Mouse (Mus musculus): ENCODE results near the gene Cysltr2. TPM values are rescaled to one million over a fixed set of nuclear protein-coding genes. Genes with fewer than 3 reads are reported as not detected.

Cysltr2 gene
- polyA plus RNA-seq, 1 experiment from 2014 or later, result not detected

GRCm38 (mm10) chr14:73057764-73058163 lies 8.8 kb upstream of the Cysltr2 start:
- 66% methylated on average over 10 of the region's 10 CpGs for WGBS
- H3K4me2 ChIP-seq (replicated peaks), result no peak overlapping the region
- no peak overlapping the region for H3K27ac ChIP-seq
- H3K9me3 ChIP-seq (ENCODE audit: control insufficient read depth, low read length), result no peaks in the 10 kb centered on the region
- H3K4me1 ChIP-seq (replicated peaks; ENCODE audit: control insufficient read depth, insufficient read depth, low read length), result no peaks in the 10 kb centered on the region
- no peaks in the 10 kb centered on the region for H3K27me3 ChIP-seq (ENCODE audit: control insufficient read depth, insufficient read depth, low read length)
- H3K36me3 ChIP-seq (replicated peaks; ENCODE audit: control insufficient read depth, insufficient read depth), result no peaks in the 10 kb centered on the region
- no peak for ATAC-seq (ENCODE audit: low FRiP score)
- H3K9ac ChIP-seq, result no peak overlapping the region
- H3K4me3 ChIP-seq (replicated peaks; ENCODE audit: low read length), result no peak overlapping the region
- no peak for DNase-seq (ENCODE audit: low spot score)

DNA sequence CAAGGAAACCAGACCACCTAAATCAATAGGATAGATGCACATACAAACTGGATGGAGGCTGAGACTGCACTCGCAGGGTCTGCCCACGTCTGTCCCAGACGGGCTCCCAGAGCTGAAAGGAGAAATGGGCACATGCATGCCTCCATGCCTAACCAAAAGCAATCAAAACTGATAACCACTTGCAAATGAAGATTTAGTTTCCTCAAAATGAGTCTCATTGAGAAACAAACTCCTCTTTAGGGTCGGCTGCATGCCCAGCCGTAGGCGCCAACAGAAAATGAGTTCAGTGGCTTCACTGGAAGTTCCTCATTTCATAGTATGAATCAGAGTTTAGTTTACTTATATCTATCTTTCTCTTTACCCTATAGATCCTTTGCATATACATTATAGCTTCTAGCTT lies 7.9 kb upstream of the Cysltr2 start:
- WGBS, result 94% methylated on average over 6 of the region's 6 CpGs
- no peak for DNase-seq (ENCODE audit: low spot score)

DNA sequence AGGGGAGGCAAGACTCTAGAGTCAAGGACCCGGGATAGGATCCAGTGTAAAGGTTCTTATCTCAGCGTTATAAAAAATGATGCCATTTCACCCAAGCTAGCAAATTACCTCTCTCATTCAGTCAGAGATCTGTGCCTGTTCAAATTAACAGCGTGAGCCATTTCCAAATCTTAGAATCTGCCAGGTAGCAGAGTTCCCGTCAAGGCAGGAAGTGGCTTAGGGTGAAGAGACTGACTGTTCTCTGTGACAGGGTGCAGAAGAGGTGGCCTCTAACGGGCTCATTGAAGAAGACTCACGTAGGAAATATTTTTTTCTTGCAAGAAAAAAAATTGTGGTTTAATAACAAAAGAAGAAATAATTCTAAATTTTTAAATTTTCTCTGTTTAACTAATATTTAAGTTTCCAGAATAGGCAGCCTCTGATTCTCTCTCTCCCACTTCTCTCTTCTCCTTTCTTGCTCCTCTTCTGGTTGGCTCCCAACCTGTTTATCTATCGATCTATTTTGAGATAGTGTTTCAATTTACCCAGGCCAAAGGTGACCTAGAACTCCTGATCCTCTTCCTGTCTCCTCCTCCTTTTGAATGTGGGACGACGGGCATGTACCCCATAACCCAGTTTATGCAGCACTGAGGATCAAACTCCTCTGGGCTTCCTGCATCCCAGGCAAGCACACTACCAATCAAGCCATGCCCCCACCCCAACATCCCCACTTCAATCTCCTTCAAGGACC lies 3.5 kb downstream of the Cysltr2 start:
- 85% methylated on average over 9 of the region's 9 CpGs for WGBS
- H3K4me2 ChIP-seq (replicated peaks), result no peak overlapping the region
- DNase-seq (ENCODE audit: low spot score), result no peak
- H3K36me3 ChIP-seq (replicated peaks; ENCODE audit: control insufficient read depth, insufficient read depth), result no peaks in the 10 kb centered on the region
- no peak overlapping the region for H3K4me3 ChIP-seq (replicated peaks; ENCODE audit: low read length)
- H3K27ac ChIP-seq, result no peak overlapping the region
- no peaks in the 10 kb centered on the region for H3K4me1 ChIP-seq (replicated peaks; ENCODE audit: control insufficient read depth, insufficient read depth, low read length)
- H3K9me3 ChIP-seq (ENCODE audit: control insufficient read depth, low read length), result no peaks in the 10 kb centered on the region
- no peaks in the 10 kb centered on the region for H3K27me3 ChIP-seq (ENCODE audit: control insufficient read depth, insufficient read depth, low read length)
- no peak overlapping the region for H3K9ac ChIP-seq
- no peak for ATAC-seq (ENCODE audit: low FRiP score)

More for the DNA sequence above, 7.9 kb upstream of the Cysltr2 start:
- Histone ChIP-seq H3K4me3 (replicated peaks; ENCODE audit: low read length) (no peak overlapping the region), H3K4me1 (replicated peaks; ENCODE audit: control insufficient read depth, insufficient read depth, low read length) (no peaks in the 10 kb centered on the region), H3K4me2 (replicated peaks) (no peak overlapping the region), H3K9ac (no peak overlapping the region), H3K36me3 (replicated peaks; ENCODE audit: control insufficient read depth, insufficient read depth) (no peaks in the 10 kb centered on the region), H3K27ac (no peak overlapping the region), H3K9me3 (ENCODE audit: control insufficient read depth, low read length) (no peaks in the 10 kb centered on the region), H3K27me3 (ENCODE audit: control insufficient read depth, insufficient read depth, low read length) (no peaks in the 10 kb centered on the region)
- ATAC-seq (ENCODE audit: low FRiP score), result no peak

DNA sequence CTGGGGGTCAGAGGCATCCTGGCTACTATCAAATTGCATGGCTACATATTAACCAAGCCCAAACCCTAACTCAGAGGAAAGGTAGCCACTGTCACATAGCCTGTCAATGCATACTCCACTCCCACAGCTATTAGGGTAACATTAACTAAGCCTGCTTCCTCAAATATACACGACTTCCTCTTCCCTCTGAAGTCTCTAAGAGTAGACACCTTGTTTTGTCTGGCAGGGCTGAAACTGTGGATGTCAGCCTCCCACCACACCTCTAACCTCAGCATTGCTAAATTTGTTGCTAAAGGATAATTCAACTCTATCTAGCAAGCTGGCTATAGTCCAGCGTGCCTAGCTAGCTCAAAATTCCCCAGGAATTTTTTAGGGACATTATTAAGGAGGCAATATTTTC lies 7.2 kb downstream of the Cysltr2 start:
- Histone ChIP-seq H3K36me3 (replicated peaks; ENCODE audit: control insufficient read depth, insufficient read depth) (no peaks in the 10 kb centered on the region), H3K4me2 (replicated peaks) (no peak overlapping the region), H3K9ac (no peak overlapping the region), H3K4me3 (replicated peaks; ENCODE audit: low read length) (no peak overlapping the region), H3K27me3 (ENCODE audit: control insufficient read depth, insufficient read depth, low read length) (no peaks in the 10 kb centered on the region), H3K4me1 (replicated peaks; ENCODE audit: control insufficient read depth, insufficient read depth, low read length) (no peaks in the 10 kb centered on the region), H3K9me3 (ENCODE audit: control insufficient read depth, low read length) (no peaks in the 10 kb centered on the region), H3K27ac (no peak overlapping the region)
- ATAC-seq (ENCODE audit: low FRiP score), result no peak
- 79% methylated on average over 2 of the region's 2 CpGs for WGBS
- DNase-seq (ENCODE audit: low spot score), result no peak

DNA sequence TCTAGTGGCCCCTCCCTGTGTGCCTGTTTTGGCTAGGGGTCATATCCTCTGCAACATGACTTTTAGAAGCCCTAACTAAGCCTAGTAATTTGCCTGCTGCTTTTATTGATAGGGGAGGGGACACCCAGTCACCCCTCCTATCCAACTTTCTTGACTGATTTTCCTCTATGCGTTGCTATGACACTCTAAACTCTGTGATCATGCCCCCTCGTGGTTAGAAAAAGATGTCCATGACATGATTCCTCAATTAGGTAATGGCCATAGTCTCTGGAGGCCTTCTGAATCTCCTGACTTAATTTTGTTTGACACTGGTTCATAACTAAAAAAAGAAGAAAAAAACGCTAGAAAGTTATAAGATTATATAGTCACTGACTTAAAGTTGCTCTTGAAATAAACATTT lies 15.6 kb downstream of the Cysltr2 start:
- Histone ChIP-seq H3K4me2 (replicated peaks) (no peak overlapping the region), H3K9me3 (ENCODE audit: control insufficient read depth, low read length) (no peaks in the 10 kb centered on the region), H3K4me1 (replicated peaks; ENCODE audit: control insufficient read depth, insufficient read depth, low read length) (no peaks in the 10 kb centered on the region), H3K27ac (no peak overlapping the region), H3K27me3 (ENCODE audit: control insufficient read depth, insufficient read depth, low read length) (no peaks in the 10 kb centered on the region), H3K36me3 (replicated peaks; ENCODE audit: control insufficient read depth, insufficient read depth) (no peaks in the 10 kb centered on the region), H3K9ac (no peak overlapping the region), H3K4me3 (replicated peaks; ENCODE audit: low read length) (no peak overlapping the region)
- no peak for ATAC-seq (ENCODE audit: low FRiP score)
- DNase-seq (ENCODE audit: low spot score), result no peak
- WGBS, result 52% methylated on average over 3 of the region's 3 CpGs

GRCm38 (mm10) chr14:73031218-73031617 lies 17.7 kb downstream of the Cysltr2 start:
- Histone ChIP-seq H3K36me3 (replicated peaks; ENCODE audit: control insufficient read depth, insufficient read depth) (no peaks in the 10 kb centered on the region), H3K4me2 (replicated peaks) (no peak overlapping the region), H3K27ac (no peak overlapping the region), H3K4me1 (replicated peaks; ENCODE audit: control insufficient read depth, insufficient read depth, low read length) (no peaks in the 10 kb centered on the region), H3K9ac (no peak overlapping the region), H3K4me3 (replicated peaks; ENCODE audit: low read length) (no peak overlapping the region), H3K27me3 (ENCODE audit: control insufficient read depth, insufficient read depth, low read length) (no peaks in the 10 kb centered on the region), H3K9me3 (ENCODE audit: control insufficient read depth, low read length) (no peaks in the 10 kb centered on the region)
- no peak for DNase-seq (ENCODE audit: low spot score)
- 92% methylated on average over 3 of the region's 3 CpGs for WGBS
- no peak for ATAC-seq (ENCODE audit: low FRiP score)

DNA sequence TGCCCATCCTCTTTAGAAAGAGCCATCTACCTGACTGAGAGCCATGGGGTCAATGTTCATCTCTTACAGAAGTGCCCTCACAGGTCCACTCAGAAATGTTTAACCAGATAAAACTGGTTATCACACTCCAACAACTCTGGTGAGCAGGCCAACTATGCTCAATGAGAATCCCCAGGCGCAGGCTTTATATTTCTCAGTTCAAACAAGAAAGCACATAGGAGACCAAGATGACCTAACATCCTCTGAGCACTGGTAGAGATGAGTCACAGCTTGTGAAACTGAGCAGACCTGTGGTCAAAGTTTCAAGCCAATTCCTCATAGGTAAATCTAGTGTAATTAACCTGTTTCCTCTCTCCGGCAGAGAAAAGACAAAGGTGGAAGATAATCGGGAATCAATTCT lies 31.6 kb downstream of the Cysltr2 start:
- H3K27me3 ChIP-seq (ENCODE audit: control insufficient read depth, insufficient read depth, low read length), result no peaks in the 10 kb centered on the region
- no peaks in the 10 kb centered on the region for H3K4me1 ChIP-seq (replicated peaks; ENCODE audit: control insufficient read depth, insufficient read depth, low read length)
- DNase-seq (ENCODE audit: low spot score), result no peak
- no peak overlapping the region for H3K27ac ChIP-seq
- H3K4me3 ChIP-seq (replicated peaks; ENCODE audit: low read length), result no peak overlapping the region
- H3K4me2 ChIP-seq (replicated peaks), result no peak overlapping the region
- no peaks in the 10 kb centered on the region for H3K9me3 ChIP-seq (ENCODE audit: control insufficient read depth, low read length)
- WGBS, result 90% methylated on average over 3 of the region's 3 CpGs
- no peak overlapping the region for H3K9ac ChIP-seq
- H3K36me3 ChIP-seq (replicated peaks; ENCODE audit: control insufficient read depth, insufficient read depth), result no peaks in the 10 kb centered on the region
- ATAC-seq (ENCODE audit: low FRiP score), result no peak

GRCm38 (mm10) chr14:73015386-73015785 lies 33.5 kb downstream of the Cysltr2 start:
- H3K36me3 ChIP-seq (replicated peaks; ENCODE audit: control insufficient read depth, insufficient read depth), result no peaks in the 10 kb centered on the region
- H3K4me3 ChIP-seq (replicated peaks; ENCODE audit: low read length), result no peak overlapping the region
- DNase-seq (ENCODE audit: low spot score) (no peak), ATAC-seq (ENCODE audit: low FRiP score) (no peak)
- no peaks in the 10 kb centered on the region for H3K27me3 ChIP-seq (ENCODE audit: control insufficient read depth, insufficient read depth, low read length)
- H3K9ac ChIP-seq, result no peak overlapping the region
- no peaks in the 10 kb centered on the region for H3K9me3 ChIP-seq (ENCODE audit: control insufficient read depth, low read length)
- no peak overlapping the region for H3K27ac ChIP-seq
- no peak overlapping the region for H3K4me2 ChIP-seq (replicated peaks)
- 82% methylated on average over 6 of the region's 6 CpGs for WGBS
- no peaks in the 10 kb centered on the region for H3K4me1 ChIP-seq (replicated peaks; ENCODE audit: control insufficient read depth, insufficient read depth, low read length)

- Histone ChIP-seq H3K4me3 (replicated peaks; ENCODE audit: low read length) (no peak overlapping the region), H3K36me3 (replicated peaks; ENCODE audit: control insufficient read depth, insufficient read depth) (no peaks in the 10 kb centered on the region), H3K9ac (no peak overlapping the region), H3K9me3 (ENCODE audit: control insufficient read depth, low read length) (no peaks in the 10 kb centered on the region), H3K27me3 (ENCODE audit: control insufficient read depth, insufficient read depth, low read length) (no peaks in the 10 kb centered on the region), H3K4me1 (replicated peaks; ENCODE audit: control insufficient read depth, insufficient read depth, low read length) (no peaks in the 10 kb centered on the region), H3K27ac (no peak overlapping the region), H3K4me2 (replicated peaks) (no peak overlapping the region)
- ATAC-seq (ENCODE audit: low FRiP score) (no peak), DNase-seq (ENCODE audit: low spot score) (no peak)
- 71% methylated on average over 9 of the region's 9 CpGs for WGBS
Observed at GRCm38 (mm10) chr14:73013723-73014544, 35.0 kb downstream of the Cysltr2 start.

All from hindbrain, embryonic 14.5 days (tissue).